Mouse (Mus musculus) stomach, postnatal 0 days (tissue): Measurements from ENCODE around the gene Mast4.

Experiments used
- CTCF ChIP-seq: IDR thresholded peaks from 2 replicates; pipeline ENCODE4 v1.5.1; 2016; ENCODE audit warnings: antibody characterized with exemption, low read depth, mild to moderate bottlenecking, moderate library complexity
- EP300 ChIP-seq: optimal IDR thresholded peaks from 2 replicates; pipeline ENCODE3; 2016; ENCODE audit warnings: antibody characterized with exemption

DNA sequence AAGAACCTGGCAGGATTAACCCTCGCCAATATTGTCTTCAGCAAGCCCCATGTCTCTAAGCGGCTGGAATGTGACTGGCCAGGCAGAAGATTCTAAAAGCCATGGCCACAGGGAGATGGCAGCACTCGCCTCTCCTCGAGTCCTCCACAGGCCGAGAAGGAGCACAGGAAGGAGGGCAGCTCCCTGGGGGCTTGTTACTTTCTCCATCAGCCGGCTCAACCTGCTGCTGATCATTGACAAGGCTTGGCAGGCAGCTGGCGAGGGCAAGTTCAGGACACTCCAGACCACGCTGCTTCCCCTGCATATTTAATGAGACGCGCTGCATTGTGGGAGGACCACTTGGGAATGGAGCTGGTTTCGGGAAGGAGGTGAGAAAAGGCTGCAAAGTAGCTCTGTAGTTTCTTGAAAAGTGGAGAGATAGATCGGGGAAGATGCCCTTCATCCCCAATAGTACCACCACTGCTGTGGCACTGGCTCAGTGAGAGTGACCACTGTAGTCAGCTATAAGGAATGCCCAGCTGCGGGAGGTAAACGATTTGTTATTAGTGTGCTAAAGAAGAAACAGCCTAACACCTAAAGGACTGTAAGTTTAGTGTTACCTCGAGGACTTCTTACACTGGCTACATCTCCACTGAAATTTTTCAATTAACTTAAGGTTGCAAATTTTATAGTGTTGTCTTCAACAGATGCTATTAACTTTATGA, 523.0 kb downstream of the Mast4 start:
- TF ChIP-seq EP300 (no peak), CTCF (peak; percentile 33; the same call in 1 of the 2 replicates)
